Mouse (Mus musculus): ENCODE measurements at regions not wholly inside any gene's neighbourhood (a gene's known extent, or its start where the extent isn't known, plus 50 kb on each side); places are given as distances from the start of the nearest gene placed in this dataset.
A peak's percentile ranks its signal among the peaks of the same experiment; 100 is the strongest.
"Not testable (repeated sequence)": the region's sequence is repeated elsewhere in the genome, so short reads cannot be mapped to it uniquely, and the experiment has no call there.

DNA sequence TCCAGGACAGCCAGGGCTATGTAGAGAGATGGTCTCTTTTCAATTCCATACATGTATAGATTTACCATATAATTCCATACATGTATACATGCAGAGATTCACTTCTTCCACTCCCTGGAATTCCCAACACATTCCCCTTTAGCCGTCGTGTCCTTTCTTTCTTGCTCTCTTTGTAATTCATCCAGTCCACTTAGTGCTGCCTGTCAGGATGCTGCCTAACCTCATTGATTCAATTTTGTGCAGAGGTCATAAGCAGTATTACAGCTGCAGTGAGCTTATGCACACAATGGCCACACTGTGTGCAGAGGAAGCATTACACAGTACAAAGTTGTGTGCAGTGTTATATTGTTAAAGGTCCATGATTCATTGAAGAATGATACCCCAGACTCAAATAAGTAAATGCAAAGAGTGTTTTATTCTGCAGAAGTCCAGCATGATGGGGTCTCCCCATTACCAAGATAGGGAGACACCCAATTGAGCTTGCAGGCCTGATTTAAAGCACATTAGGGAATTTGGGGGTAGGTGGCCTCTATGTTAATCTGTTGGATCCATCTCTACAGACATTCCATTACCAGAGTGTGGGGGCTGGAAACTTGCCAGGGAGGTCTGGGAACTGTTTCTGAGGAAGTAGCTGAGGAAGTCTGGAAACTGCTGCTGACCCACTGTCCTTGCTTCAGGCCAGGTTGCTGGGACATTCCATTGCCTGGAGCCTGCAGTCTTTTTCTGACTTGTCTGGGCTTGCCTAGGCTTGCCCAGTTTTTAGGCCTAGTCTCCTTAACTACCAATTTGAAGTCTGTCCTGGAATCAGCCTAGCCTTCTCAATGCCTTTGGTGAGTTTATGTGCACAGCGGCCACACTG, 72.8 kb downstream of the Fam161a start:
- intact Hi-C loops (cut with DNase I) = no loop called here
- peak; percentile 2 to 5 for DNase-seq

GRCm38 (mm10) chr11:23081616-23082015, 74.3 kb downstream of the Fam161a start:
- no peak for DNase-seq
- intact Hi-C loops (cut with DNase I) = no loop called here

DNA sequence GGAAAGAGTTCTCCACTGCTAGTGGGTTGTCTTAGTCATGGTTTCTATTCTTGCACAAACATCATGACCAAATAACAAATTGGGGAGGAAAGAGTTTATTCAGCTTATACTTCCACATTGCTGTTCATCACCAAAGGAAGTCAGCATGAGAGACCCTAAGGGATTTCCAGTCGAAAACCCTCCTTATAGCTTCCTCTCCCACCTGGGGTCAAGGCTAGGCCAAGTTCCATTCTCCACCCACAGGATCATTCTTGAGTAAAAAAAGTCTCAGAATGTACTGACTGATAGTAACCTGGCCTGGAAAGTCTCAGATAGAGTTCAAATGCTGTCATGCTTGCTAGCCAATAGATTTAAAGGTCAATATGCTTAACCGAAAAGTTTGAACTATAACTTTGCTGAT, 76.5 kb downstream of the Fam161a start:
- intact Hi-C loops (cut with DNase I); DNase-seq: not testable (repeated sequence)

DNA sequence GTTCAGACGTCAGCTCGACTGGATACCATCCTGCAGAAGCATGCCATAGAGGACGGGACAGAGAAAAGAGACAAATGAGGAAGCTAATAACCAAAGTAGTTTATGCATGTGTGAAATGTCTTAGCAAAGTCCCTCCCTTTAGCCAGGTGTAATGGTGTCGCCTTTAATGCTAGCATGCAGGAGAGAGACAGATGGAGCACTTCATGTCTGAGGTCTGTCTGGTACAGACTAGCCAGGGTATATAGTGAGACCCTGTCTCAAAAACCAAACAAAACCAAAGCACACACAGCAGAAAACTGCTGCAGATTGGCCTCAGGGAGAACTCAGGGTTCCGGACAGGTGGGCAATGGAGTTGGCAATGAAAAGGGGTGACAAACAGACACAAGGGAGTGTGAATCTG, 88.0 kb downstream of the Fam161a start:
- intact Hi-C loops (cut with DNase I) = no loop called here
- no peak for DNase-seq

DNA sequence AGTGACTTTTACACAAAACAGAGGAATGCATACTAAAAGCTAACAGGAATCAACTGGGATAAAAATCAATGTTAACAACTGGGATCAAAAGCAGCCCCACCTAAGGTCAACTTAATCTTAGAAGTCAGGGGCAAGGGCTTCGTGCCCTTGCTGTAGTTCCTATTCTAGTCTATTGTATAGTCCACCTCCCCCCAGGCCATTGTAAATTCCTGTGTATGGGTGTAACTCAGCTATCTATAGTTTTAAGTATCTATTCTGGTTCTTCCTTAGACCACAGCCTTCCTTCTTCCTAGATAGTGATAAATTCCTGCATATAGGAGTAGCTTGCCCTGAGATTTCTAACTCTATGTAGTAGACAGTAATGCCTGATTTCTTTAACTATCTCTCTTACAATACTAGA, 88.4 kb downstream of the Fam161a start:
- DNase-seq; intact Hi-C loops (cut with DNase I): not testable (repeated sequence)

- intact Hi-C loops (cut with DNase I) = no loop called here
Measured at GRCm38 (mm10) chr11:23096451-23097222, 89.3 kb downstream of the Fam161a start.

DNA sequence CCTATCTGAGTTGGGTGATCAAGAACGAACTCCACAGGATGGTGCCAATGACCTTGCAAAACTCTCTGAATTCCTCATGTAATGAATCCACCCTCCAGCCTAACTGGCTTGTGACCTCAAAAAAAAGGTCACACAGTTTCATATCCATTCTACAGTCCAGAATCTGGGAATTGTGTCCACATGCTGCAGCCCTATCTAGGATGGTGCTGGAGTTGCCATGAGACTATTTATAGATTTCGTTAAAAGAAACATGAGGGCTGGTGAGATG, 89.8 kb downstream of the Fam161a start:
- DNase-seq = no peak
- intact Hi-C loops (cut with DNase I) = no loop called here

More at GRCm38 (mm10) chr11:23096451-23097222, 89.3 kb downstream of the Fam161a start:
- no peak for DNase-seq

GRCm38 (mm10) chr11:23114636-23115035, 107.3 kb downstream of the Fam161a start:
- DNase-seq = no peak
- intact Hi-C loops (cut with DNase I) = no loop called here

DNA sequence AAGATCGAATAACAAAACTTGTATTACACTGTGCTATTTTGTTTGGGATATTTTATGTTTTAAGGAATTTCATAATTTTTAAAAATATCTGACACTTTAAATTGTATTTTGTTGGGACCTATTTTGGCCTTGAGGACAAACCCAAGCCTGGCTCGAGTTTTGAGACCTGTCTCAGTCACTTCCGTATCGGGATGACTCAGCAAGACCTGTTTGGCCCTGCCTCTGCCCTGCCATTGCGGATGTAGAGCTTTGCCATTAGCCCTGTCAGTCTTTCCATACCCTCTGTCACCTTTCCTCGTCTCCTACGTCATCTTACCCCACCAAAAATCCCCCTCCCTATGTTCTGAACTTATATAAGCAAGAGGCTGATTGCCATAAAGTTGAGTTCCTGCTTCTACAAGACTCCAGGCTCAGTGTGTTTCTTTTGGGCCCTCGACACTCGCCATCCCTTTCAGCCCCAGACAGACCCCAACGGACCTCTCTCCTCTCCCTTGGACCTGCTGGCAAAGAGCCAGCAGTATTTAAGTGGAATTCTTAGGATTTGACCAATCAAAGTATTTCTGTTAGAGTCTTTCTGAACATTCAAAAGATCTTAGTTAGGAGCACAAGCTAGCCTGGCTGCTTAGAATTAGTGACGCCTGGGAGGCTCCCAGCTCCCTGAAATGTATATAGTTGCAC, 113.3 kb downstream of the Fam161a start:
- DNase-seq = no peak
- intact Hi-C loops (cut with DNase I) = no loop called here

- peak; percentile 14 to 20 for DNase-seq
- intact Hi-C loops (cut with DNase I) = no loop called here
Measured at GRCm38 (mm10) chr11:23124198-23124951, 117.0 kb downstream of the Fam161a start.

DNA sequence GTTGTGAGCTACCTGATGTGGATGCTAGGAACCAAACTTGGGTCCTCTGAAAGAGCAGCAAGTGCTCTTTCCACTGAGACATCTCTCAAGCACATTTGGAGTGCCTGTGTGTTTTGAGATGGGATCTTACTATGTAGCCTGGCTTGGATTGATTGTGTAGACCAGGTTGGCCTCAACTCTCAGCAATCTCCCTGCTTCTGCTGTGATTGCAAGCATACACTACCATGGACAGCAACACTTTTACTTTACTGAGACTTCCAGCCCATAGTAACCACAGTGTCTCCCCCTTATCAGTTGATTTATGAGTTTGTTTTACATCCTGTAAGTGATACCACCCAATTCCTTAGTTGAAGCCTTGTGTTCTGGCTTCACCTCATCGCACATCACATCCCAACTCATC, 123.8 kb downstream of the Fam161a start:
- intact Hi-C loops (cut with DNase I) = loop anchor here (5.0 kb wide), 2 partner anchors 64 to 114 kb away; no protein-coding TSS in a partner anchor
- no peak for DNase-seq

DNA sequence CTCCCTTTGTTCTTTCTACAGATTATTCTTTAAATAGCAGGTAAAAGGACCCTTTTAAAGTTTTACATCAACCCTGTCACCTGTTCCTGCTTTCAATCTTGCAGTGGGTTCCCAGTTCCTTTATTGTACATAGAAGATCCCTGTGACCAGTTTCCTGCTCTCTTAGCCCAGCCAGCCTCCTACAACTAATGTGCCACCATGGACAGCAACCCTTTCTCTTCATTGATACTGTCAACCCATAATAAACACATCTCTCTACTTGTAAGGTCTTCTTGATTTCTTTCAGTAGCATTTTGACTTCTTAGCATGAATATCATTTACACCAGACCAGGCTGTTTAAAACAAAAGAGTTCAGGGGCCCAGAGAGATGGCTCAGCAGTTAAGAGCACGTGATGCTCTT, 124.2 kb upstream of the Xpo1 start:
- intact Hi-C loops (cut with DNase I) = loop anchor here (5.0 kb wide), 2 partner anchors 64 to 114 kb away; no protein-coding TSS in a partner anchor
- no peak for DNase-seq

DNA sequence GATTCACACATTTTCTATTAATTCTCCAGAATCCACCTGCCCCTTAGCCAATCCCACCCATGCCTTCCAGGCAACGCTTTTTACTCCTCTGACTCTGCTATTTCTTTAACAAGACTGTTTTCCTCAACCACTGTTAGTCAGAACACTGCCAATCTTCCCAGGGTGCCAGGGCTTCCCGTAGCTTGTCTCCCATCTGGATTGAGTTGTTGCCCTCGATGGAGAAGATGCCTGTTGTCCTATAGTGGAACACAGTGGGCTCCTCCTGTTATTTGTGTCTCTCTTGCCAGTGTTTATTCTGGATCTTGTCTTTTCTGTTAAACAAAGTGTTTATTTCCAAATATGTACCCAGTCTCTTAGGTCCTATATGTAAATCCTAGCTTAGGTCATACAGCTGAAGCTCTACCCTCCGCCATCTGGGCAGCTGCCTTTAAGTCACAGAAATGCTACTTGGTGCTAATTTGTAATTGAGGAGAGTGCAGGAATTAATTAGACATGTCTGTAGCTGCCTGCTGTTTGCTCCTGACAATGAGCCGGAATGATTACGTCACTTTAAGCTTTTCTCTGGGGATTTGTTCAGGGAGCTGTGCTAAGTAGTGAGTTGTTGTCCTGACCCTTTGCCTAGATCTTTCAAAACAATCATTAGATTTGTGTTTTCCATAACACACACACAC, 115.3 kb upstream of the Xpo1 start:
- DNase-seq = peak; percentile 17 to 43

GRCm38 (mm10) chr11:23141100-23141837, 114.6 kb upstream of the Xpo1 start:
- peak; percentile 8 to 10 for DNase-seq
- intact Hi-C loops (cut with DNase I) = no loop called here

More for the DNA sequence above, 115.3 kb upstream of the Xpo1 start:
- intact Hi-C loops (cut with DNase I) = no loop called here

- DNase-seq = no peak
- intact Hi-C loops (cut with DNase I) = loop anchor here (5.0 kb wide), 1 partner anchor 161 kb away; no protein-coding TSS in a partner anchor
Measured at GRCm38 (mm10) chr11:23148048-23148596, 107.7 kb upstream of the Xpo1 start.

GRCm38 (mm10) chr11:23149556-23150244, 106.1 kb upstream of the Xpo1 start:
- intact Hi-C loops (cut with DNase I) = loop anchor here (1.0 to 5.0 kb wide), 5 partner anchors 63 to 517 kb away; partner anchors contain the start of gene Xpo1
- peak; percentile 29 to 54 for DNase-seq

GRCm38 (mm10) chr11:23154851-23155250, 101.0 kb upstream of the Xpo1 start:
- no peak for DNase-seq
- intact Hi-C loops (cut with DNase I) = loop anchor here (5.0 kb wide), 3 partner anchors 57 to 523 kb away; partner anchors contain the start of gene Xpo1

GRCm38 (mm10) chr11:23168546-23169218, 87.2 kb upstream of the Xpo1 start:
- DNase-seq = no peak
- intact Hi-C loops (cut with DNase I) = no loop called here

Data from heart, postnatal 10 days (tissue).